Mouse (Mus musculus): ENCODE results near the gene Kdm5a.

Gene Kdm5a

GRCm38 (mm10) chr6:120471991-120472441 is 108.1 kb downstream of the Kdm5a start:
- no peak for DNase-seq (ENCODE audit: low read depth, low spot score)

GRCm38 (mm10) chr6:120472455-120473140 is 108.7 kb downstream of the Kdm5a start:
- DNase-seq (ENCODE audit: low read depth, low spot score): no peak

GRCm38 (mm10) chr6:120473427-120473826 is 109.5 kb downstream of the Kdm5a start:
- DNase-seq (ENCODE audit: low read depth, low spot score): no peak

- DNase-seq (ENCODE audit: low read depth, low spot score): no peak
Observed at GRCm38 (mm10) chr6:120475288-120475687, 111.4 kb downstream of the Kdm5a start.

GRCm38 (mm10) chr6:120479302-120479701 is 115.4 kb downstream of the Kdm5a start:
- no peak for DNase-seq (ENCODE audit: low read depth, low spot score)

DNA sequence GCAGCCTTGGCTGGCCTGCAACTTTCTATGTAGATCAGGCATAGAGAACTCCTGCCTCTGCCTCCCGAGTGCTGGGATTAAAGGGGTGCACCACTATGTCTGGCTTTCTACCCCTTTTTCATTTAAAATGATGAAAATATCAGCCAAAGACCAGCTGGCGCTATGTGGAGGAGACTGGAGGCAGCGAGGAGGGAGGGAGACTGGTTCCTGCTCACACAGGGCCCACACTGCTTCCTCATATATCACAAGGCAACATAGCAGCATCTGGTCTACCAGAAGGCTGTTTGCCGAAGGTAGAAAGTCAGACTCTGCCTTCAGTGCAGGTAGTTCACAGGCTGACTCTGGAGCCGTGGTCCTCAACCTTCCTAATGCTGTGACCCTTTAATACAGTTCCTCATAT is 116.4 kb downstream of the Kdm5a start:
- no peak for DNase-seq (ENCODE audit: low read depth, low spot score)

DNA sequence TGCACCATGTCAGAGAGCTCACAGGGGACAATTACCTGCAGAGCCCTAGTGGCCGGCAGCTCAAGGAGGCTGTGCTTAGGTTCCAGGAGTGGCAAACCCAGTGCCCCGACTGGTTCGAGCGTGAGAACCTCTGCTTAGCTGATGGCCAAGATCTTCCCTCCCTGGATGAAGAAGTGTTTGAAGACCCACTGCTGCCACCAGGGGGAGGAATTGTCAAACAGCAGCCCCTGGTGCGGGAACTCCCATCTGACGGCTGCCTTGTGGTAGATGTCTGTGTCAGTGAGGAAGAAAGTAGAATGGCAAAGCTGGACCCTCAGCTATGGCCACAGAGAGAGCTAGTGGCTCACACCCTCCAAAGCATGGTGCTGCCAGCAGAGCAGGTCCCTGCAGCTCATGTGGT is 117.6 kb downstream of the Kdm5a start:
- no peak for DNase-seq (ENCODE audit: low read depth, low spot score)

GRCm38 (mm10) chr6:120482021-120482420 is 118.1 kb downstream of the Kdm5a start:
- DNase-seq (ENCODE audit: low read depth, low spot score): no peak

DNA sequence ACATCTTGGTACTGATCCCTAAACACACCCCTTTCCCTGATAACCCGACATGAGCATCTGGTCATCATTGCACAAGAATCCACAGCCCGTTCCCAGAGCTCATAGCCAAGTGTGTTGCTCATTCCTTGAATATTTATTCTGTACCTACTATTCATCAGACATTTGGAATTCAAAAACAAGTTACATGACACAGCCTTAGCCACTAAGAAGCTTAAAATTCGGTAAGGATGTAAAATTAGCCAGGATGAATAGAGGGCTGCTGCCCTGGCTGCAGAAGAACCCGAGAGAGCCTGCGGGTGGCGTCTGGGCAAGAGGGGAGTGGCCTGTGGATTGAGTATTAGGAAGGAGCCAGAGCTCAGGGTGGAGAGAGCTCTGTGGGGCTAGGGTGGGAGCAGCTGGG is 118.8 kb downstream of the Kdm5a start:
- no peak for DNase-seq (ENCODE audit: low read depth, low spot score)

GRCm38 (mm10) chr6:120483211-120483626 is 119.3 kb downstream of the Kdm5a start:
- DNase-seq (ENCODE audit: low read depth, low spot score): no peak

DNA sequence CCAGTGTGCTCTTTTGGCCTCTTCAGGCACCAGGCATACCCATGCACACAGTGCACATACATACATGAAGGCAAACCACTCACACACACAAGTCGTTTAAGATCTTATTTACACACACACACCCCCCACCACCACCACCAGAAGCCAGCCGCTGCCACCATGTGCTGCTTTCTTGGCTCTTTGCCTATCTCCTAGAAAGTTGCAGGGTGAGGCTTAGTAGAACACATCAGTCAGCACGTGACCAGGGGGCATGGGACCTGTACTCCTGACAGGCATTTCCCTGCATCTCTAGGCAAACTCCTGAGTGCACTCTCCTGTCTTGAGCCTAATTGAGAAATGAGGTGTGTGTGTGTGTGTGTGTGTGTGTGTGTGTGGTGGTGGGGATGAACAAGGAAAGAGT is 121.1 kb downstream of the Kdm5a start:
- DNase-seq (ENCODE audit: low read depth, low spot score): no peak

- DNase-seq (ENCODE audit: low read depth, low spot score): no peak
Observed at GRCm38 (mm10) chr6:120486051-120486510, 122.2 kb downstream of the Kdm5a start.

DNA sequence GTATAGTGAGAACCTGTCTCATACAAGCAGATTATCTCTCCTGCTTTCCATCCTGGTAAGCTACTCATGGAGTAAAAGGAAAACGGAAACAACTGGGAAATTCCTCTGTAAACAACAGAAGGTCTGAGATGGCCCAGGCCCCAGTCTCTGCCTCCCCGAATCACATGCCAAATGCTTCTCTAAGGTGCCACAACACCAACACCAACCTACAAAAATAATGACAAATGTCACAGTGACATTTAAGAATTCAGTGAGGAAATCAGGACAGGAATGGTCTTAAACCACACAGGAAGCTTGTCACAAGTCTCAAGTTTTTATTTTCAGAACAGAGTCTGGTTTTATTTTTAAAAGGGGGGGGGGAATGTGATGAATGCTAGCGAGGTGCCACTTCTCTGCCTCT is 124.7 kb downstream of the Kdm5a start:
- no peak for DNase-seq (ENCODE audit: low read depth, low spot score)

DNA sequence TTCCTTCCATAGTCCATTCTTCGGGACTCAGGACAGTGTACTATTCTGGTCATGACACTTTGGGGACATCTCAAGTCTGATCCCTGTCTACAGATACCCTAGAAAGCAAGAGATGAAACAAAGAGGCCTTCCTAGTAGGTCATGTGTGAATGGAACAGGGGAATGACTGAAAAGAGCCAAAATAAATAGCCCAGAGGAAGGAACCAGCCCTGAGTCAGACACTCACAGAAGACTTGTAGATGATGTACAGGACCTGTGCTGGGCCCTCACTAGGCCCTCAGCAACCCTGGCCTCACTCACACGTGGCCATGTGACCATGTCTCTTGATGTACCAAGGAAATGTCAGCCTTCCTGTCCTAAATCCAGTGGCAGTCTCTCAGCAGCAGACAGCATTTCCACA is 125.5 kb downstream of the Kdm5a start:
- DNase-seq (ENCODE audit: low read depth, low spot score): no peak

- no peak for DNase-seq (ENCODE audit: low read depth, low spot score)
Observed at GRCm38 (mm10) chr6:120491064-120491463, 127.1 kb downstream of the Kdm5a start.

DNA sequence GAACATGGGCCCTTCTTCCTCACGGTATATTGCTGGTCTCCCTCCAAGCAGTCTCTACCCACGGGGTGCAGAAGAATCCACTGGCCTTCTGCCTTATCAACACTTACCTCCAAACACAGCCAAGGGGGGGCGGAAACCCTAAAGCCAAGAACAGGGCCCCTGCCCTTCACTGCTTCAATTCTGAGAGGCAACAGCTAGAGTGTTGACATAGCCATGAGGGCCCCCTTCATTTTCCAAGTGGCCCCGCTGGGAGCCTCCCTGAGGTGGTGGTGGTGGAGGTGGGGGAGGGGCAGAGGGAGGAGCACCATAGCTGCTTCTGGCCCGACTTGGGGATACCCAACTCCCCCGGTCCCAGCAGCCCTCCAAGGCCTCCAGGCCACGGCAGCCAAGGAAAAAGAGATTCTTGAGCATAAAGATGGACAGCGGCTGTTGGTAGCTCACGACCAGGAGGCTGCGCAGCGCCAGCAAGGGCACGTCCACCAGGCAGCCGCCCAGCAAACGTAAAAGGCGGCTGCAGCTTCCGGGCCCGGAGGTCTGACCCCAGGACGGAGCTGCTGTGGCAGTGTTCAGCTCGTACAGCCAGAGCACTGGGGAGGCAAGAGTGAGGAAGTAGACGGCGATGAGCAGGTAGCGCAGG is 128.1 kb downstream of the Kdm5a start:
- no peak for DNase-seq (ENCODE audit: low read depth, low spot score)

DNA sequence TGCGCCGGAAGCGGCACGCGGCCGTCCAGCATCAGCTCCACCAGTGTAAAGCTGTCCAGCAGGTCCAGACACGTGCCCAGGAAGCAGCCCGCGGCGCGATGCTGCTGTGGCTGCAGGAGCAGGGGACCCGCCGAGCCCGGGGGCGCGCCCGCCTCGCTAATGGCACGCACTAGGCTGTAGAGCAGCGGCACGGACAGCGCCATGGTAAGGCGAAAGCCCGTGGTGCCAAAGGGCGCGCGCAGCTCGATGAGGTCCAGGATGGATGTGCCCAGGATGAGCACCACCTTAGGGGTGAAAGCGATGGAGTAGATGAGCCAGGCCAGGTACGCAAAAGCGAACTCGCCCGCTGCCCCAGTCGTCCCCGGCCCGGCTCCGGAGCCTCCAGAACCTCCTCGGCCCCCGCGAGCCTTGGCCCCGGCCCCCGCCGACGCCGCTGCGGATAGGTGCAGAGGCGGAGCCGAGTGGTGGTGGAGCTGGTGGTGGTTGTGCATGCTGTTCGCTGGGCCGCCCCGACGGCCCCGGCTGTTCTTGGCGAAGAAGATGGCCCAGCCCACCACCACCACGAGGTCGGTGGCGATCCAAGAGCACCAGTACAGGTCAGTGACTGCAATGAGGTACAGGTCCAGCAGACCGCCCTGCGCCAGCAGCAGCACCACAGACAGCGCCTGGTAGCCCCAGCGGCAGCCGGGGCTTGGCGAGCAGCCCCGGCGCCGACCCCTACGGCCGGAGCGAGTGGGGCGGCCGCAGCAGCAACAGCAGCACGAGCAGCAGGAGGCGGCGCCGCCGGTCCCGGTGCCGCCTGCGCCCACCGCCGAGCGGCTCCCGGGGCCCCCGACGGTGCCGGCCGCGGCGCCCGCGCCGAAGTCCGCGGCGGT is 128.8 kb downstream of the Kdm5a start:
- no peak for DNase-seq (ENCODE audit: low read depth, low spot score)

GRCm38 (mm10) chr6:120493374-120494181 is 129.7 kb downstream of the Kdm5a start, which contains the start of gene Tmem121b:
Gene Tmem121b, minus strand, starts transcription at chr6:120493807.
- no peak for DNase-seq (ENCODE audit: low read depth, low spot score)

Data from retina, adult 2 months (tissue).